Mouse (Mus musculus): ENCODE measurements around the gene Hoxd9. TPM values are rescaled to one million over a fixed set of nuclear protein-coding genes. Genes with fewer than 3 reads are reported as not detected.

Hoxd9 gene
- total and polyA plus RNA-seq, 3 experiments: 0.10 to 0.29 (median 0.16) TPM

- TF ChIP-seq EP300 (IDR thresholded peaks at IDR 0.05; ENCODE audit: insufficient read depth, low read depth, low read length) (no peak), CTCF (IDR thresholded peaks at IDR 0.05) (no peak), POLR2A (IDR thresholded peaks at IDR 0.05; ENCODE audit: insufficient read depth, low read depth, low read length) (no peak)
- Histone ChIP-seq H3K36me3 (ENCODE audit: control insufficient read depth, insufficient read depth, low read length) (no peaks in the 10 kb centered on the region), H3K4me1 (ENCODE audit: control insufficient read depth, insufficient read depth, low read length) (no peaks in the 10 kb centered on the region), H3K9ac (ENCODE audit: low read depth, low read length) (no peak overlapping the region), H3K4me3 (no peak overlapping the region), H3K79me2 (replicated peaks; ENCODE audit: control insufficient read depth, insufficient read depth, low read length) (no peaks in the 10 kb centered on the region), H3K27ac (no peak overlapping the region), H3K27me3 (ENCODE audit: control insufficient read depth, insufficient read depth, low read length) (peaks cover 42% of the 10 kb centered on the region)
- DNase-seq: no peak
- 4% methylated on average over 50 of the region's 58 CpGs for WGBS
- intact Hi-C loops (cut with DNase I): no loop called here
Observed at GRCm38 (mm10) chr2:74746298-74746921, 48.9 kb downstream of the Hoxd9 start.

- Histone ChIP-seq H3K36me3 (ENCODE audit: control insufficient read depth, insufficient read depth, low read length) (no peaks in the 10 kb centered on the region), H3K27ac (no peak overlapping the region), H3K27me3 (ENCODE audit: control insufficient read depth, insufficient read depth, low read length) (peaks cover 43% of the 10 kb centered on the region), H3K79me2 (replicated peaks; ENCODE audit: control insufficient read depth, insufficient read depth, low read length) (no peaks in the 10 kb centered on the region), H3K4me3 (no peak overlapping the region), H3K4me1 (ENCODE audit: control insufficient read depth, insufficient read depth, low read length) (no peaks in the 10 kb centered on the region), H3K9ac (ENCODE audit: low read depth, low read length) (no peak overlapping the region)
- intact Hi-C loops (cut with DNase I): no loop called here
- no peak for TF ChIP-seq EP300 (IDR thresholded peaks at IDR 0.05; ENCODE audit: insufficient read depth, low read depth, low read length)
- no peak for TF ChIP-seq CTCF (IDR thresholded peaks at IDR 0.05)
- TF ChIP-seq POLR2A (IDR thresholded peaks at IDR 0.05; ENCODE audit: insufficient read depth, low read depth, low read length): no peak
- 7% methylated on average over 24 of the region's 24 CpGs for WGBS
- no peak for DNase-seq
Observed at GRCm38 (mm10) chr2:74747006-74747405, 49.5 kb downstream of the Hoxd9 start.

- WGBS: 25% methylated on average over 11 of the region's 11 CpGs
- DNase-seq: no peak
- Histone ChIP-seq H3K4me1 (ENCODE audit: control insufficient read depth, insufficient read depth, low read length) (no peaks in the 10 kb centered on the region), H3K4me3 (no peak overlapping the region), H3K9ac (ENCODE audit: low read depth, low read length) (no peak overlapping the region), H3K36me3 (ENCODE audit: control insufficient read depth, insufficient read depth, low read length) (no peaks in the 10 kb centered on the region), H3K79me2 (replicated peaks; ENCODE audit: control insufficient read depth, insufficient read depth, low read length) (no peaks in the 10 kb centered on the region), H3K27ac (no peak overlapping the region), H3K27me3 (ENCODE audit: control insufficient read depth, insufficient read depth, low read length) (peaks cover 45% of the 10 kb centered on the region)
- TF ChIP-seq POLR2A (IDR thresholded peaks at IDR 0.05; ENCODE audit: insufficient read depth, low read depth, low read length): no peak
- TF ChIP-seq EP300 (IDR thresholded peaks at IDR 0.05; ENCODE audit: insufficient read depth, low read depth, low read length): no peak
- no peak for TF ChIP-seq CTCF (IDR thresholded peaks at IDR 0.05)
- intact Hi-C loops (cut with DNase I): no loop called here
Observed at GRCm38 (mm10) chr2:74747661-74748141, 50.2 kb downstream of the Hoxd9 start.

GRCm38 (mm10) chr2:74748436-74748995, 51.0 kb downstream of the Hoxd9 start:
- WGBS: 18% methylated on average over 9 of the region's 9 CpGs
- Histone ChIP-seq H3K4me1 (ENCODE audit: control insufficient read depth, insufficient read depth, low read length) (no peaks in the 10 kb centered on the region), H3K79me2 (replicated peaks; ENCODE audit: control insufficient read depth, insufficient read depth, low read length) (no peaks in the 10 kb centered on the region), H3K36me3 (ENCODE audit: control insufficient read depth, insufficient read depth, low read length) (no peaks in the 10 kb centered on the region), H3K27me3 (ENCODE audit: control insufficient read depth, insufficient read depth, low read length) (peaks cover 52% of the 10 kb centered on the region), H3K27ac (no peak overlapping the region), H3K9ac (ENCODE audit: low read depth, low read length) (no peak overlapping the region), H3K4me3 (no peak overlapping the region)
- no peak for DNase-seq
- intact Hi-C loops (cut with DNase I): no loop called here
- TF ChIP-seq EP300 (IDR thresholded peaks at IDR 0.05; ENCODE audit: insufficient read depth, low read depth, low read length) (no peak), CTCF (IDR thresholded peaks at IDR 0.05) (no peak), POLR2A (IDR thresholded peaks at IDR 0.05; ENCODE audit: insufficient read depth, low read depth, low read length) (no peak)

GRCm38 (mm10) chr2:74749337-74750121, 52.0 kb downstream of the Hoxd9 start:
- no peak overlapping the region for H3K27ac ChIP-seq
- peaks cover 50% of the 10 kb centered on the region for H3K27me3 ChIP-seq (ENCODE audit: control insufficient read depth, insufficient read depth, low read length)
- H3K79me2 ChIP-seq (replicated peaks; ENCODE audit: control insufficient read depth, insufficient read depth, low read length): no peaks in the 10 kb centered on the region
- intact Hi-C loops (cut with DNase I): no loop called here
- TF ChIP-seq CTCF (IDR thresholded peaks at IDR 0.05) (no peak), EP300 (IDR thresholded peaks at IDR 0.05; ENCODE audit: insufficient read depth, low read depth, low read length) (no peak), POLR2A (IDR thresholded peaks at IDR 0.05; ENCODE audit: insufficient read depth, low read depth, low read length) (no peak)
- no peaks in the 10 kb centered on the region for H3K4me1 ChIP-seq (ENCODE audit: control insufficient read depth, insufficient read depth, low read length)
- peak overlapping the region; percentile 22; the same call in 1 of the 2 replicates for H3K4me3 ChIP-seq
- 3% methylated on average over 47 of the region's 47 CpGs for WGBS
- no peak for DNase-seq
- no peak overlapping the region for H3K9ac ChIP-seq (ENCODE audit: low read depth, low read length)
- no peaks in the 10 kb centered on the region for H3K36me3 ChIP-seq (ENCODE audit: control insufficient read depth, insufficient read depth, low read length)

Small RNA genes within 50 kb of the gene (microRNA-seq; reads per million reads assigned to microRNA genes)
- 0 reads per million in 2 experiments for gene Gm44463
- 948 to 1,413 reads per million in 2 experiments for gene Mir10b

Other genes with a start within 250 kb of the Hoxd9 start
- gene Lnpk, start 118.3 kb upstream of the Hoxd9 start, total RNA-seq (2021): 10 to 100 TPM; 21.3 to 21.6 TPM
- gene Lnpk, start 118.3 kb upstream of the Hoxd9 start, polyA plus RNA-seq (2012; rRNA removed): 4.5 and 7.1 TPM in 2 replicates
- gene Evx2, start 38.2 kb upstream of the Hoxd9 start, total RNA-seq (2021): not detected
- not detected in 2 replicates for gene Evx2, start 38.2 kb upstream of the Hoxd9 start, polyA plus RNA-seq (2012; rRNA removed)
- gene Hoxd13, start 29.4 kb upstream of the Hoxd9 start, total RNA-seq (2021): not detected
- not detected in 2 replicates for gene Hoxd13, start 29.4 kb upstream of the Hoxd9 start, polyA plus RNA-seq (2012; rRNA removed)
- gene Hoxd12, start 22.7 kb upstream of the Hoxd9 start, total RNA-seq (2021): not detected
- gene Hoxd12, start 22.7 kb upstream of the Hoxd9 start, polyA plus RNA-seq (2012; rRNA removed): not detected in 2 replicates
- not detected for gene Hoxd11, start 18.2 kb upstream of the Hoxd9 start, total RNA-seq (2021)
- gene Hoxd11, start 18.2 kb upstream of the Hoxd9 start, polyA plus RNA-seq (2012; rRNA removed): not detected in 2 replicates
- gene Hoxd10, start 5.8 kb upstream of the Hoxd9 start, total RNA-seq (2021): not detected
- gene Hoxd10, start 5.8 kb upstream of the Hoxd9 start, polyA plus RNA-seq (2012; rRNA removed): 0.09 TPM in 1 of 2 replicates, not detected in the other
- gene Hoxd8, start 6.9 kb downstream of the Hoxd9 start, total RNA-seq (2021): 1 to 10 TPM in 1 of 2 experiments, under 1 TPM in 1; 0.61 to 1.0 TPM
- gene Hoxd8, start 6.9 kb downstream of the Hoxd9 start, polyA plus RNA-seq (2012; rRNA removed): 0.59 and 0.61 TPM in 2 replicates
- gene Hoxd3, start 14.2 kb downstream of the Hoxd9 start, total RNA-seq (2021): not detected
- 0.06 TPM in 1 of 2 replicates, not detected in the other for gene Hoxd3, start 14.2 kb downstream of the Hoxd9 start, polyA plus RNA-seq (2012; rRNA removed)
- gene Hoxd4, start 14.2 kb downstream of the Hoxd9 start, total RNA-seq (2021): under 1 TPM; 0.21 to 0.45 TPM
- gene Hoxd4, start 14.2 kb downstream of the Hoxd9 start, polyA plus RNA-seq (2012; rRNA removed): 0.53 and 1.0 TPM in 2 replicates
- gene Gm28230, start 29.0 kb downstream of the Hoxd9 start, total RNA-seq (2021): under 1 TPM in 1 of 2 experiments, not detected in 1; 0.14 TPM
- gene Gm28230, start 29.0 kb downstream of the Hoxd9 start, polyA plus RNA-seq (2012; rRNA removed): 0.04 and 0.20 TPM in 2 replicates
- not detected for gene Hoxd1, start 65.3 kb downstream of the Hoxd9 start, total RNA-seq (2021)
- not detected in 2 replicates for gene Hoxd1, start 65.3 kb downstream of the Hoxd9 start, polyA plus RNA-seq (2012; rRNA removed)
- gene Mtx2, start 128.1 kb downstream of the Hoxd9 start, total RNA-seq (2021): 100 to 1,000 TPM; 110 to 114 TPM
- 82.9 and 112 TPM in 2 replicates for gene Mtx2, start 128.1 kb downstream of the Hoxd9 start, polyA plus RNA-seq (2012; rRNA removed)